Mouse (Mus musculus) intestine, embryonic 15.5 days (tissue): ENCODE results near the gene Acvr2a. TPM values are rescaled to one million over a fixed set of nuclear protein-coding genes. Genes with fewer than 3 reads are reported as not detected.

Experiments used
- ATAC-seq: fragments of 200-750 bp; cut with Nextera tagmentation; 2 replicates; pipeline ENCODE4 v1.8.0; 2017; ENCODE audit warnings: moderate TSS enrichment, moderate library complexity
- H3K27ac ChIP-seq: fragments of 300-500 bp; sonication (generic); 2 replicates; pipeline ENCODE4 v1.5.1; 2015; ENCODE audit warnings: mild to moderate bottlenecking, inconsistent platforms
- H3K27me3 ChIP-seq: fragments of 300-500 bp; sonication (generic); replicated peaks from 2 replicates; pipeline ENCODE4 v1.6.1; 2015; ENCODE audit warnings: inconsistent platforms
- H3K36me3 ChIP-seq: fragments of 300-500 bp; sonication (generic); 2 replicates; pipeline ENCODE4 v1.6.1; 2015; ENCODE audit warnings: inconsistent platforms
- H3K4me1 ChIP-seq: fragments of 300-500 bp; sonication (generic); replicated peaks from 2 replicates; pipeline ENCODE4 v1.6.1; 2015; ENCODE audit warnings: inconsistent platforms
- H3K4me2 ChIP-seq: fragments of 300-500 bp; sonication (generic); replicated peaks from 2 replicates; pipeline ENCODE4 v1.6.1; 2015; ENCODE audit warnings: mild to moderate bottlenecking, inconsistent platforms
- H3K4me3 ChIP-seq: fragments of 300-500 bp; sonication (generic); replicated peaks from 2 replicates; pipeline ENCODE4 v1.5.1; 2015; ENCODE audit warnings: inconsistent platforms
- H3K9ac ChIP-seq: fragments of 300-500 bp; sonication (generic); 2 replicates; pipeline ENCODE4 v1.6.1; 2015; ENCODE audit warnings: inconsistent platforms
- H3K9me3 ChIP-seq: fragments of 300-500 bp; sonication (generic); 2 replicates; pipeline ENCODE4 v1.6.1; 2016; ENCODE audit warnings: inconsistent platforms
- WGBS: fragments of 180-500 bp; shearing (Covaris S2); methylation state at CpG from one replicate; pipeline ENCODE4 v1.1.7; 2015; 5-methylcytosine and 5-hydroxymethylcytosine counted together
- polyA plus RNA-seq: library from polyadenylated mRNA; unstranded; fragments of >200 nt; fragmentation: Nextera tagmentation; extraction: Ambion mirVana; gene quantifications from 2 replicates; pipeline ENCODE4 v1.2.1, GENCODE M21; 2015

Gene Acvr2a
- 13.7 and 16.6 TPM in 2 replicates for polyA plus RNA-seq

GRCm38 (mm10) chr2:48813371-48814222, at the start of gene Acvr2a:
Acvr2a (plus strand) TSS chr2:48814109.
- no peaks in the 10 kb centered on the region for H3K9me3 ChIP-seq
- H3K27ac ChIP-seq: peak within 1 kb of the TSS; percentile 96
- peak within 1 kb of the TSS; percentile 89 for H3K4me3 ChIP-seq
- peak within 1 kb of the TSS; percentile 88 for H3K9ac ChIP-seq
- peak; percentile 94 for ATAC-seq
- H3K27me3 ChIP-seq: no peaks in the 10 kb centered on the region
- H3K36me3 ChIP-seq: no peaks in the 10 kb centered on the region
- WGBS: under 1% methylated on average over 75 of the region's 105 CpGs
- peak within 1 kb of the TSS; percentile 60 for H3K4me2 ChIP-seq
- 0 out of 2 replicates have a peak, but pooled peaks cover 6% of the 10 kb centered on the region for H3K4me1 ChIP-seq

GRCm38 (mm10) chr2:48766513-48766912, 47.4 kb upstream of the Acvr2a start:
- Histone ChIP-seq H3K4me2 (no peak overlapping the region), H3K4me1 (no peaks in the 10 kb centered on the region), H3K27me3 (no peaks in the 10 kb centered on the region), H3K9ac (no peak overlapping the region), H3K9me3 (no peaks in the 10 kb centered on the region), H3K4me3 (no peak overlapping the region), H3K27ac (no peak overlapping the region), H3K36me3 (no peaks in the 10 kb centered on the region)
- no peak for ATAC-seq
- WGBS: 85% methylated on average over 5 of the region's 5 CpGs

GRCm38 (mm10) chr2:48767778-48768177, 46.1 kb upstream of the Acvr2a start:
- H3K27ac ChIP-seq: no peak overlapping the region
- no peak overlapping the region for H3K4me3 ChIP-seq
- H3K4me2 ChIP-seq: no peak overlapping the region
- no peak for ATAC-seq
- no peaks in the 10 kb centered on the region for H3K9me3 ChIP-seq
- H3K9ac ChIP-seq: no peak overlapping the region
- no peaks in the 10 kb centered on the region for H3K36me3 ChIP-seq
- no peaks in the 10 kb centered on the region for H3K27me3 ChIP-seq
- no peaks in the 10 kb centered on the region for H3K4me1 ChIP-seq
- WGBS: 87% methylated on average over 2 of the region's 2 CpGs

GRCm38 (mm10) chr2:48768219-48768618, 45.7 kb upstream of the Acvr2a start:
- Histone ChIP-seq H3K4me1 (no peaks in the 10 kb centered on the region), H3K9me3 (no peaks in the 10 kb centered on the region), H3K4me3 (no peak overlapping the region), H3K36me3 (no peaks in the 10 kb centered on the region), H3K4me2 (no peak overlapping the region), H3K27me3 (no peaks in the 10 kb centered on the region), H3K9ac (no peak overlapping the region), H3K27ac (no peak overlapping the region)
- no peak for ATAC-seq
- 91% methylated on average over 2 of the region's 2 CpGs for WGBS

GRCm38 (mm10) chr2:48770100-48770499, 43.8 kb upstream of the Acvr2a start:
- WGBS: 77% methylated on average over 7 of the region's 7 CpGs
- no peaks in the 10 kb centered on the region for H3K4me1 ChIP-seq
- no peak overlapping the region for H3K9ac ChIP-seq
- no peak overlapping the region for H3K27ac ChIP-seq
- no peak for ATAC-seq
- no peak overlapping the region for H3K4me3 ChIP-seq
- H3K4me2 ChIP-seq: no peak overlapping the region
- no peaks in the 10 kb centered on the region for H3K9me3 ChIP-seq
- no peaks in the 10 kb centered on the region for H3K27me3 ChIP-seq
- no peaks in the 10 kb centered on the region for H3K36me3 ChIP-seq

GRCm38 (mm10) chr2:48770634-48771033, 43.3 kb upstream of the Acvr2a start:
- Histone ChIP-seq H3K9ac (no peak overlapping the region), H3K4me3 (no peak overlapping the region), H3K36me3 (no peaks in the 10 kb centered on the region), H3K4me1 (no peaks in the 10 kb centered on the region), H3K27ac (no peak overlapping the region), H3K9me3 (no peaks in the 10 kb centered on the region), H3K27me3 (no peaks in the 10 kb centered on the region), H3K4me2 (no peak overlapping the region)
- ATAC-seq: no peak
- 86% methylated on average over 3 of the region's 3 CpGs for WGBS

- Histone ChIP-seq H3K27me3 (no peaks in the 10 kb centered on the region), H3K9me3 (no peaks in the 10 kb centered on the region), H3K27ac (no peak overlapping the region), H3K36me3 (no peaks in the 10 kb centered on the region), H3K4me2 (no peak overlapping the region), H3K9ac (no peak overlapping the region), H3K4me1 (no peaks in the 10 kb centered on the region), H3K4me3 (no peak overlapping the region)
- WGBS: 61% methylated on average over 3 of the region's 3 CpGs
- no peak for ATAC-seq
Measured at GRCm38 (mm10) chr2:48775281-48775680, 38.6 kb upstream of the Acvr2a start.

GRCm38 (mm10) chr2:48788901-48789300, 25.0 kb upstream of the Acvr2a start:
- 65% methylated on average over 3 of the region's 3 CpGs for WGBS
- H3K4me2 ChIP-seq: no peak overlapping the region
- no peak for ATAC-seq

GRCm38 (mm10) chr2:48814223-48815038, 522 bp downstream of the Acvr2a start:
- 0 out of 2 replicates have a peak, but pooled peaks cover 6% of the 10 kb centered on the region for H3K4me1 ChIP-seq
- no peaks in the 10 kb centered on the region for H3K36me3 ChIP-seq
- peak overlapping the region; percentile 60 for H3K4me2 ChIP-seq
- H3K4me3 ChIP-seq: peak overlapping the region; percentile 89
- H3K27ac ChIP-seq: peak overlapping the region; percentile 96
- peak; percentile 79 for ATAC-seq
- under 1% methylated on average over 66 of the region's 76 CpGs for WGBS
- H3K9ac ChIP-seq: peak overlapping the region; percentile 88
- no peaks in the 10 kb centered on the region for H3K27me3 ChIP-seq
- H3K9me3 ChIP-seq: no peaks in the 10 kb centered on the region

More at GRCm38 (mm10) chr2:48788901-48789300, 25.0 kb upstream of the Acvr2a start:
- Histone ChIP-seq H3K27me3 (no peaks in the 10 kb centered on the region), H3K4me1 (no peaks in the 10 kb centered on the region), H3K36me3 (no peaks in the 10 kb centered on the region), H3K9me3 (no peaks in the 10 kb centered on the region), H3K27ac (no peak overlapping the region), H3K9ac (no peak overlapping the region), H3K4me3 (no peak overlapping the region)

GRCm38 (mm10) chr2:48815039-48815590, 1.2 kb downstream of the Acvr2a start:
- no peak for ATAC-seq
- Histone ChIP-seq H3K9me3 (no peaks in the 10 kb centered on the region), H3K27ac (peak overlapping the region; percentile 96), H3K4me2 (peak overlapping the region; percentile 60), H3K27me3 (no peaks in the 10 kb centered on the region), H3K4me3 (peak overlapping the region; percentile 89), H3K4me1 (0 out of 2 replicates have a peak, but pooled peaks cover 6% of the 10 kb centered on the region), H3K36me3 (no peaks in the 10 kb centered on the region), H3K9ac (peak overlapping the region; percentile 88)
- 1% methylated on average over 15 of the region's 15 CpGs for WGBS

GRCm38 (mm10) chr2:48816141-48817028, 2.5 kb downstream of the Acvr2a start:
- H3K27ac ChIP-seq: no peak overlapping the region
- no peaks in the 10 kb centered on the region for H3K27me3 ChIP-seq
- WGBS: 14% methylated on average over 9 of the region's 9 CpGs
- H3K9me3 ChIP-seq: no peaks in the 10 kb centered on the region
- 0 out of 2 replicates have a peak, but pooled peaks cover 9% of the 10 kb centered on the region for H3K4me1 ChIP-seq
- peak overlapping the region; percentile 60 for H3K4me2 ChIP-seq
- no peaks in the 10 kb centered on the region for H3K36me3 ChIP-seq
- peak overlapping the region; percentile 89 for H3K4me3 ChIP-seq
- no peak for ATAC-seq
- peak overlapping the region; percentile 88; the same call in 1 of the 2 replicates for H3K9ac ChIP-seq
